Mouse (Mus musculus) G1E (cell line): ENCODE data around the gene Fxyd4.

Experiments used
- CTCF ChIP-seq: IDR thresholded peaks from 2 replicates; pipeline ENCODE4 v1.5.1; 2012; ENCODE audit warnings: low read depth, low read length, inconsistent platforms, mixed read lengths
- GATA1 ChIP-seq: IDR thresholded peaks from 2 replicates; pipeline ENCODE4 v1.6.1; 2012; ENCODE audit warnings: borderline replicate concordance, low read length, inconsistent platforms, mixed read lengths
- TAL1 ChIP-seq: conservative IDR thresholded peaks from 2 replicates; pipeline ENCODE4 v1.6.1; 2012; ENCODE audit warnings: low read depth, low read length, inconsistent platforms, mixed read lengths

- no peak for TF ChIP-seq TAL1
- no peak for TF ChIP-seq CTCF
- TF ChIP-seq GATA1 = no peak
Observed at GRCm38 (mm10) chr6:117943899-117944298, 6.4 kb upstream of the Fxyd4 start.
